Mouse (Mus musculus) lung, embryonic 14.5 days (tissue): Measurements from ENCODE around the gene Cemip2. TPM values are rescaled to one million over a fixed set of nuclear protein-coding genes. Genes with fewer than 3 reads are reported as not detected.
"Not testable (repeated sequence)": the region's sequence is repeated elsewhere in the genome, so short reads cannot be mapped to it uniquely, and the experiment has no call there.

Experiments
- ATAC-seq: fragments of 200-750 bp; cut with Nextera tagmentation; 2 replicates; pipeline ENCODE4 v1.8.0; 2017; ENCODE audit warnings: mild to moderate bottlenecking, moderate TSS enrichment, moderate library complexity; ENCODE audit not compliant: insufficient read depth
- DNase-seq: peaks from one replicate; pipeline ENCODE4 v3.0.0-alpha.2; 2015
- H3K27ac ChIP-seq: fragments of 300-500 bp; sonication (generic); 2 replicates; pipeline ENCODE4 v1.5.1; 2014; ENCODE audit warnings: low read depth, mild to moderate bottlenecking, moderate library complexity
- H3K27me3 ChIP-seq: fragments of 300-500 bp; sonication (generic); 2 replicates; pipeline ENCODE4 v1.6.1; 2014; ENCODE audit warnings: low read length, control low read depth; ENCODE audit not compliant: insufficient read depth
- H3K36me3 ChIP-seq: fragments of 300-500 bp; sonication (generic); 2 replicates; pipeline ENCODE4 v1.6.1; 2014; ENCODE audit warnings: control low read depth; ENCODE audit not compliant: insufficient read depth
- H3K4me1 ChIP-seq: fragments of 300-500 bp; sonication (generic); 2 replicates; pipeline ENCODE4 v1.6.1; 2014; ENCODE audit warnings: antibody characterized with exemption, control low read depth; ENCODE audit not compliant: insufficient read depth
- H3K4me2 ChIP-seq: fragments of 300-500 bp; sonication (generic); 2 replicates; pipeline ENCODE4 v1.6.1; 2014; ENCODE audit warnings: mild to moderate bottlenecking
- H3K4me3 ChIP-seq: fragments of 300-500 bp; sonication (generic); 2 replicates; pipeline ENCODE4 v1.5.1; 2014; ENCODE audit warnings: low read depth, low read length
- H3K9ac ChIP-seq: fragments of 300-500 bp; sonication (generic); 2 replicates; pipeline ENCODE4 v1.6.1; 2014
- H3K9me3 ChIP-seq: fragments of 300-500 bp; sonication (generic); 2 replicates; pipeline ENCODE4 v1.6.1; 2016; ENCODE audit warnings: low read depth, low read length, control low read depth
- CTCF ChIP-seq: IDR thresholded peaks from 2 replicates; pipeline ENCODE4 v1.5.1; 2016; ENCODE audit warnings: antibody characterized with exemption, low read depth
- WGBS: fragments of 180-500 bp; shearing (Covaris S2); extraction: QIAGEN DNeasy Blood & Tissue Kit; methylation state at CpG from one replicate; pipeline ENCODE4 v1.1.7; 2014; 5-methylcytosine and 5-hydroxymethylcytosine counted together
- polyA plus RNA-seq: library from polyadenylated mRNA; unstranded; fragments of >200 nt; fragmentation: Nextera tagmentation; extraction: Ambion mirVana; gene quantifications from 2 replicates; pipeline ENCODE4 v1.2.1, GENCODE M21; 2014

The Cemip2 gene
- polyA plus RNA-seq, 1 experiment from 2014 or later, result 32.3 TPM

GRCm38 (mm10) chr19:21862289-21862990, 84.3 kb downstream of the Cemip2 start:
- Histone ChIP-seq H3K9me3 (no peaks in the 10 kb centered on the region), H3K9ac (no peak overlapping the region), H3K4me2 (no peak overlapping the region), H3K4me3 (no peak overlapping the region), H3K27me3 (no peaks in the 10 kb centered on the region), H3K36me3 (0 out of 2 replicates have a peak, but pooled peaks cover 2% of the 10 kb centered on the region), H3K27ac (no peak overlapping the region), H3K4me1 (no peaks in the 10 kb centered on the region)
- 87% methylated on average over 5 of the region's 5 CpGs for WGBS
- no peak for DNase-seq
- ATAC-seq, result no peak
- TF ChIP-seq CTCF, result no peak

DNA sequence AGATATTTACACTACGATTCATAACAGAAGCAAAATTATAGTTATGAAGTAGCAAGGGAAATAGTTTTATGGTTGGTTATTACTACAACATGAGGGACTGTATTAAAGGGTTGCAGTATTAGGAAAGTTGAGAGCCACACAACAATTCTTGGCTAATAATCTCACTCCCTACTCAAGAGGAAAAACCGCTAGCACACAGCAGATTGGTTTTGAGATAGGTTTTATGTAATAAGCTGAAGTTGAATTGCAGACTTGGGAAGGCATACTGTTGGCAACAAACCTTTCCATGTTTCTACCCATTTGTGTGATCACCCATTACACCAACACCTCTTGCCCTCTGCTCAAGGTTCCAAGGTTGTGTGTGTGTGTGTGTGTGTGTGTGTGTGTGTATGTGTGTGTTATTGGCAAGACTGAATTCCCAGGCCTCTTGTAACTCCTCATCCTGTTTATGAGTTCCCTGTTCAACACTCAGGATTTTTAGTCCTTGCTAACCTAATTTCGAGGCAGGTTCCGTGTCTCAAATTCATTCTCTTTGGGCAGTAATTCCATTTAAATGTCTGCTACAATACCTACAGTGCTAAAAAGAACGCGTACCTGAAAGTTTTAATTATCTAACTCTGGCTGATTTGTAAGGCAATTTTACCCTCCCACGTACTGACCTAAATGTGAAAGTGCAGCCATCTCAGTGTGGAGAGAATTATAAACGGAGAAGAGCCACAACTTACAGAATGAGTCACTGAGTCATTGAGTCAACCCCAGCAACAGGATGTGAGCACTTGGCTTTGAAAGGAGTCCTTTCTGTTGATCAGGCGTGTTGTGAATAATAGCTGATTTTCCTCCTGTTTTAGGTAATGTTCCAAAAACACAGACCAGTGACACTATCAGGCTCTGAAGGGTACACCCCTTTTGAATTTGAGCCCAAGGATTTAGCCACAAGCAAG, 85.1 kb downstream of the Cemip2 start:
- Histone ChIP-seq H3K36me3 (no peaks in the 10 kb centered on the region), H3K4me1 (no peaks in the 10 kb centered on the region), H3K27ac (no peak overlapping the region), H3K27me3 (no peaks in the 10 kb centered on the region), H3K4me3 (no peak overlapping the region), H3K4me2 (no peak overlapping the region), H3K9ac (no peak overlapping the region), H3K9me3 (no peaks in the 10 kb centered on the region)
- DNase-seq, result no peak
- no peak for ATAC-seq
- TF ChIP-seq CTCF, result no peak
- WGBS, result 89% methylated on average over 9 of the region's 9 CpGs

GRCm38 (mm10) chr19:21865242-21866055, 87.3 kb downstream of the Cemip2 start:
- H3K9me3 ChIP-seq, result no peaks in the 10 kb centered on the region
- ATAC-seq, result no peak
- no peaks in the 10 kb centered on the region for H3K4me1 ChIP-seq
- no peak overlapping the region for H3K4me2 ChIP-seq
- no peak for DNase-seq
- whole genome bisulfite sequencing, result 75% methylated on average over 7 of the region's 7 CpGs
- no peak overlapping the region for H3K9ac ChIP-seq
- no peaks in the 10 kb centered on the region for H3K27me3 ChIP-seq
- no peak overlapping the region for H3K27ac ChIP-seq
- H3K36me3 ChIP-seq, result no peaks in the 10 kb centered on the region
- no peak for TF ChIP-seq CTCF
- no peak overlapping the region for H3K4me3 ChIP-seq

DNA sequence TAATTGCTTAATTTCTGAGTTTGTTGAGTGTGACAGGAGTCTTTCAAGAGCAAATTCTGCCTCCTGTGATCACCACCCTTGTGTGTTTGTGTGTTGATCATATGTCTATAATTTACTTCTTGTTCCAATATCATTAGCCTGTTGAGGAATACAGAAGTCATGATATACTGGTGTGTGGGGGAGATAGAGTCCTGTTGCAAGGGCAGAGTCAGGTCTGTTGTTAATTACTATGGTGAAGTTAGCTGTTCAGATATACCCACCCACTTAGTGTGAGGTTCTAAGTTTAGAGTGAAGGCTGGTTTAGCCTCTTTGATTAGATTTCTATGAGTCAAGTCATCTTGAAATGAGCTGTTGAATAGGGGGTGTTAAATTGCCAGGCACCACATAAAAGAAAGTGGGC, 88.0 kb downstream of the Cemip2 start:
- no peak overlapping the region for H3K27ac ChIP-seq
- no peak for ATAC-seq
- H3K27me3 ChIP-seq, result no peaks in the 10 kb centered on the region
- no peak for TF ChIP-seq CTCF
- no peak overlapping the region for H3K4me3 ChIP-seq
- H3K9me3 ChIP-seq, result no peaks in the 10 kb centered on the region
- H3K4me1 ChIP-seq, result no peaks in the 10 kb centered on the region
- no peak overlapping the region for H3K4me2 ChIP-seq
- no peak overlapping the region for H3K9ac ChIP-seq
- DNase-seq, result no peak
- no peaks in the 10 kb centered on the region for H3K36me3 ChIP-seq

GRCm38 (mm10) chr19:21866756-21867155, 88.6 kb downstream of the Cemip2 start:
- not testable (repeated sequence) for H3K9me3 ChIP-seq, H3K27me3 ChIP-seq, DNase-seq, H3K27ac ChIP-seq, H3K4me2 ChIP-seq, H3K4me3 ChIP-seq, H3K36me3 ChIP-seq, H3K4me1 ChIP-seq, ATAC-seq, H3K9ac ChIP-seq
- 81% methylated on average over 4 of the region's 4 CpGs for WGBS

- WGBS, result 62% methylated on average over 2 of the region's 2 CpGs
- DNase-seq (no peak), ATAC-seq (no peak)
- Histone ChIP-seq H3K27me3 (no peaks in the 10 kb centered on the region), H3K4me1 (no peaks in the 10 kb centered on the region), H3K9ac (no peak overlapping the region), H3K9me3 (no peaks in the 10 kb centered on the region), H3K36me3 (no peaks in the 10 kb centered on the region), H3K4me2 (no peak overlapping the region), H3K27ac (no peak overlapping the region), H3K4me3 (no peak overlapping the region)
- no peak for TF ChIP-seq CTCF
Observed at GRCm38 (mm10) chr19:21868471-21868870, 90.3 kb downstream of the Cemip2 start.
